Mouse (Mus musculus) adrenal gland, adult (tissue): ENCODE data around the gene Vps37b.

Source experiments
- DNase-seq, 2 experiments: peaks; one replicate each; pipeline ENCODE4 v3.0.0; 2022 to 2023; ENCODE audit warnings: low spot score in 1 of 2; ENCODE audit not compliant: inconsistent age in 2 of 2

The Vps37b gene

GRCm38 (mm10) chr5:124004356-124005150 lies 27.5 kb downstream of the Vps37b start:
- peak; percentile 72 to 93 for DNase-seq

- peak; percentile 32 to 67 for DNase-seq
Measured at GRCm38 (mm10) chr5:124003375-124003774, 28.7 kb downstream of the Vps37b start.

- DNase-seq = peak; percentile 68 to 84
Measured at GRCm38 (mm10) chr5:124002876-124003275, 29.2 kb downstream of the Vps37b start.

GRCm38 (mm10) chr5:124001274-124001673 lies 30.8 kb downstream of the Vps37b start:
- DNase-seq = no peak

GRCm38 (mm10) chr5:124000824-124001223 lies 31.2 kb downstream of the Vps37b start:
- peak; percentile 89 to 97 for DNase-seq

GRCm38 (mm10) chr5:123998370-123998769 lies 33.7 kb downstream of the Vps37b start:
- no peak for DNase-seq

- no peak for DNase-seq
Measured at GRCm38 (mm10) chr5:123997811-123998210, 34.3 kb downstream of the Vps37b start.

- no peak for DNase-seq
Measured at GRCm38 (mm10) chr5:123997211-123997751, 34.8 kb downstream of the Vps37b start.

- DNase-seq = peak in 1 of 2 experiments; percentile 23
Measured at GRCm38 (mm10) chr5:123996695-123997094, 35.4 kb downstream of the Vps37b start.

GRCm38 (mm10) chr5:123996194-123996593 lies 35.9 kb downstream of the Vps37b start:
- peak in 1 of 2 experiments; percentile 66 for DNase-seq

- no peak for DNase-seq
Measured at GRCm38 (mm10) chr5:123995388-123995787, 36.7 kb downstream of the Vps37b start.

- peak in 1 of 2 experiments; percentile 29 for DNase-seq
Measured at GRCm38 (mm10) chr5:123994468-123994867, 37.6 kb downstream of the Vps37b start.

- DNase-seq = peak in 1 of 2 experiments; percentile 38
Measured at GRCm38 (mm10) chr5:123993263-123994036, 38.6 kb downstream of the Vps37b start.

GRCm38 (mm10) chr5:123992794-123993193 lies 39.3 kb downstream of the Vps37b start:
- peak; percentile 79 to 94 for DNase-seq

- DNase-seq = peak in 1 of 2 experiments; percentile 71
Measured at GRCm38 (mm10) chr5:123992193-123992637, 39.9 kb downstream of the Vps37b start.

GRCm38 (mm10) chr5:123991321-123991720 lies 40.7 kb downstream of the Vps37b start:
- DNase-seq = no peak

GRCm38 (mm10) chr5:123989941-123990885 lies 41.9 kb downstream of the Vps37b start:
- DNase-seq = peak in 1 of 2 experiments; percentile 25

GRCm38 (mm10) chr5:123987511-123987910 lies 44.6 kb downstream of the Vps37b start:
- no peak for DNase-seq

- no peak for DNase-seq
Measured at GRCm38 (mm10) chr5:123986925-123987324, 45.1 kb downstream of the Vps37b start.

- no peak for DNase-seq
Measured at GRCm38 (mm10) chr5:123985434-123985833, 46.6 kb downstream of the Vps37b start.
